ENCODE assay signal across 22 mouse cellular contexts in genomic region chr3:55887829-55888210, GRCm38 (mm10).
DNase-seq lines count a peak whose midpoint lies in the region; ATAC-seq lines count a peak whose summit lies in the region.
"Had no signal": no experiment of that assay in that cellular context is flagged by ENCODE, and none has a peak within 500 bp of the region (broad histone marks: within the 10 kb centered on the region; RNA-seq: fewer than 3 reads in every experiment).

No protein-coding gene starts in this region.

- peak; percentile 39 to 67; a peak in 1 of 4 replicates for ATAC-seq in hematopoietic stem cell, adult 5-6 weeks (replicated peaks in 1 of 2; ENCODE audit: insufficient read depth in 1 of 2, low FRiP score in 2 of 2, low TSS enrichment in 1 of 2, low read depth in 1 of 2, poor library complexity in 2 of 2, severe bottlenecking in 2 of 2)
- no peak for ATAC-seq in monocyte, adult 5-6 weeks (replicated peaks; ENCODE audit: insufficient number of reproducible peaks, low FRiP score, low TSS enrichment, poor library complexity, severe bottlenecking)
- ATAC-seq in liver, embryonic 12.5 days: no peak
- ATAC-seq: forebrain, embryonic 15.5 days; hindbrain, postnatal 0 days; inflammation-experienced regulatory T-cells, adult 6 months had no signal

- H3K36me3 ChIP-seq in liver, embryonic 12.5 days: no peaks in the 10 kb centered on the region
- H3K36me3 ChIP-seq: forebrain, embryonic 12.5 days; forebrain, embryonic 15.5 days; G1E; heart, embryonic 15.5 days had no signal

- H3K27me3 ChIP-seq in liver, embryonic 12.5 days (replicated peaks): no peaks in the 10 kb centered on the region
- H3K27me3 ChIP-seq: CH12.LX; forebrain, embryonic 12.5 days; forebrain, embryonic 15.5 days; heart, embryonic 12.5 days; heart, embryonic 15.5 days had no signal

- H3K4me3 ChIP-seq in liver, embryonic 12.5 days: no peak overlapping the region
- H3K4me3 ChIP-seq: forebrain, embryonic 12.5 days; forebrain, embryonic 15.5 days; heart, embryonic 12.5 days; heart, embryonic 15.5 days had no signal

- H3K4me2 ChIP-seq in liver, embryonic 12.5 days: no peak overlapping the region
- H3K4me2 ChIP-seq: forebrain, embryonic 12.5 days; forebrain, embryonic 15.5 days; heart, embryonic 12.5 days; heart, embryonic 15.5 days; hindbrain, embryonic 14.5 days had no signal

- H3K9ac ChIP-seq in liver, embryonic 12.5 days: no peak overlapping the region
- H3K9ac ChIP-seq: forebrain, embryonic 12.5 days; forebrain, embryonic 15.5 days; heart, embryonic 12.5 days; heart, embryonic 15.5 days; hindbrain, embryonic 14.5 days had no signal

- DNase-seq in 3T3-L1 (ENCODE audit: low read depth, low spot score): peak; percentile 31
- DNase-seq in 416B (ENCODE audit: low read depth): peak; percentile 57
- DNase-seq in lung, postnatal 14 days: no peak
- DNase-seq: B cell, adult 2 months; cerebellum, adult 11 months; cerebellum, adult 2 months; cerebellum, adult 9-11 months; cerebellum, postnatal 25 days; gastrocnemius, postnatal 25 days; heart, postnatal 10 days had no signal

- no peaks in the 10 kb centered on the region for H3K4me1 ChIP-seq in liver, embryonic 12.5 days
- H3K4me1 ChIP-seq: forebrain, embryonic 12.5 days; forebrain, embryonic 15.5 days; heart, embryonic 12.5 days; heart, embryonic 15.5 days had no signal

- no peaks in the 10 kb centered on the region for H3K9me3 ChIP-seq in liver, embryonic 12.5 days (replicated peaks)
- H3K9me3 ChIP-seq: forebrain, embryonic 12.5 days; forebrain, embryonic 15.5 days; heart, embryonic 12.5 days; heart, embryonic 15.5 days had no signal

- 60% methylated on average over 2 of the region's 2 CpGs for WGBS in liver, embryonic 12.5 days (ENCODE audit: insufficient replicate concordance)

- no peak overlapping the region for H3K27ac ChIP-seq in liver, embryonic 12.5 days
- H3K27ac ChIP-seq: forebrain, embryonic 12.5 days; forebrain, embryonic 15.5 days; heart, embryonic 15.5 days; hindbrain, postnatal 0 days had no signal

Comparison
In these comparisons a context has a peak if more than half of its experiments do, and no peak if none do; other contexts are left out.
1. ATAC-seq: peak in hematopoietic stem cell, adult 5-6 weeks (2 of 2); none in monocyte, adult 5-6 weeks (single experiment) and liver, embryonic 12.5 days (single experiment).